Mouse (Mus musculus): ENCODE results near the gene Git2.

GRCm38 (mm10) chr5:114793317-114793716, 18.0 kb upstream of the Git2 start:
- TF ChIP-seq SRF (IDR thresholded peaks at IDR 0.05; ENCODE audit: control insufficient read depth, insufficient read length, low read depth) (no peak), POLR2A (IDR thresholded peaks at IDR 0.05; ENCODE audit: insufficient read length, low read depth) (no peak), POLR2AphosphoS2 (IDR thresholded peaks at IDR 0.05; ENCODE audit: insufficient read length, low read depth) (no peak), E2F4 (IDR thresholded peaks at IDR 0.05; ENCODE audit: insufficient read depth) (no peak), MAX (IDR thresholded peaks at IDR 0.05; ENCODE audit: low read depth) (no peak), MYOD1 (IDR thresholded peaks at IDR 0.05; ENCODE audit: control insufficient read depth in 1 of 3, insufficient read length in 2 of 3, low read depth in 2 of 3) (no peak), USF1 (IDR thresholded peaks at IDR 0.05; ENCODE audit: low read depth) (no peak), MYOG (IDR thresholded peaks at IDR 0.05; ENCODE audit: control insufficient read depth in 1 of 3, insufficient read depth in 1 of 3, insufficient read length in 2 of 3, low read depth in 2 of 3) (no peak), CEBPB (IDR thresholded peaks at IDR 0.05; ENCODE audit: insufficient read depth, poor library complexity, severe bottlenecking) (no peak)

Data from myocyte (in vitro differentiated cells).